Mouse (Mus musculus): ENCODE data around the gene Sash1. TPM values are rescaled to one million over a fixed set of nuclear protein-coding genes. Genes with fewer than 3 reads are reported as not detected.

Sash1 gene
- total RNA-seq, 2 experiments from 2014 or later = 76.8 to 79.4 TPM

DNA sequence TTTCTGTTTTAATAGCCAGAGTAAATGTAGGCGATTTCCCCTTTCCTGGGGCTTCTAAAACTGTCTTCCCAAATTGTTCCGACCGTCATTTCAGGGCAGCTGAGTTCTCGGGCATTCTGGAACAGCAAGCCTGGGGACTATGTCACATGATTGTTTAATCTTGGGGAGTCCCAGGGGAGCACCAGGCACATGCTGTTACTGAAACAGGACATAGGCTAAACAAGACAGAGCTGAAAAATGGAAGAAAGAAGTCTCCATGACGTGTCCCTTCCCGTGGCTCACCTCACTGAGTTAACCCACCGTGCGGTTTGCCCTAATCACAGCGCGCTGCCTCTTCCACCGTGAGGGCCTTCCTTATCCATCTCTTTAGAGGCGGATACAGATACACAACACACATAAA lies 123.1 kb downstream of the Sash1 start:
- DNase-seq (ENCODE audit: extremely low spot score in 1 of 2, low spot score in 1 of 2) = no peak

DNA sequence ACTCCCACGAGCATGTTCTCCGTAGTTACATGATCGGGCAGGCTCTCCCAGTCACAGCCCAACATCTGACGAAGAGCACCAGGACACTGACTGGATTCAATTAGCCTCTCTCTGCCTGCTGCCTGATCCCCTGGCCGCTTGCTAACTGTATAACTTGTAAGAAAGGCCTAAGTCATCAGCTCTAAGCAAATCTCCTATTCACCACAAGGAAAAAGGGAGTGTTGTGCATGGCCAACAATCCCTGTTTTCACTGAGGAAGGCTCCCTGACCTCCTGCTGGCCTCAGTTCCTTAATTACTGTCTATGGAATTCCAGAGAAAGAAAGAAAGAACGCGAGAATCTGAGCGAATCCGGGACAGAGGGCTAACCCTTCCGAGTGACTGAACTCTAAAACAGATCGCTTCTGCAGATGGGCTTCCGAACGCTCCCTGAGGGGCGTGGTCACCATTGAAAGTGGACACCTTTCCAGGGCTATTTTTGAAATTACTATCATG lies 123.6 kb downstream of the Sash1 start:
- DNase-seq (ENCODE audit: extremely low spot score in 1 of 2, low spot score in 1 of 2) = no peak

DNA sequence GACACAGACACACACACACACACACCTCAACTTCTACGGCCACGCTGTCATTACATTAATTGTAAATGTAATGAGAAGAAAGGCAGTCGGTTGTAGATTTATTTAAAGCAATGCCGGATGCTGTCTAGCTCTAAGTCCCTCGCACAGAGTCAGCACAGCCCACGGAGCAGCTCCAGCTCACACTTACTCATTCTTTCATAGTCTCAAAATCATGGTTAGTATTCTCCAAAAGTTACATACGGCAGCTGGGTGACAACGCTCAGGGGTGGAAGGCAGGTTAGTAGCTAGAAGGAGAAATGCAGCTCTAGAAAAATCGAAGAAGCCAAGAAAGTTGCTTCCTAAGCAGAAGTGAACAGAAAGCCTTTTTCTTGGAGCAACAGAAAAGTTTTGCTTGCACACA lies 124.2 kb downstream of the Sash1 start:
- no peak for DNase-seq (ENCODE audit: extremely low spot score in 1 of 2, low spot score in 1 of 2)

DNA sequence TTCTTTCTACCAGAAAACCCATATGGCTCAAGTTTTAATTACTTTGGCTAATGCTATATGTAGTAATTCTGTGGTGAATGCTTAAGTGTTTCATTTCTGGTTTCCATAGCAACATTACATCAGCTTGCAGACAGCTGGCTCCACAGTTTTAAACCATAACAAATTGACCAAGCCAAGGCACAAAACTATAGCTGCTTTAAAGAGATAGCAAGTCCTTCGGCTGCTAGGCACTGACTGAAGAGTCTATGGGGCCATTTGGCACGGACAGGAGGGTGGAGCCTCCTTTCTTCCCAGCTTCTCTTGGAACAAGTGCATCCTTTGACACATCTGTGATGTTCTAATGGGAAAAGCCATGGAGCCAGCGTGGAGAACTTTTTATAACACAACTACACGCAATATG lies 125.3 kb downstream of the Sash1 start:
- DNase-seq (ENCODE audit: extremely low spot score in 1 of 2, low spot score in 1 of 2) = no peak

DNA sequence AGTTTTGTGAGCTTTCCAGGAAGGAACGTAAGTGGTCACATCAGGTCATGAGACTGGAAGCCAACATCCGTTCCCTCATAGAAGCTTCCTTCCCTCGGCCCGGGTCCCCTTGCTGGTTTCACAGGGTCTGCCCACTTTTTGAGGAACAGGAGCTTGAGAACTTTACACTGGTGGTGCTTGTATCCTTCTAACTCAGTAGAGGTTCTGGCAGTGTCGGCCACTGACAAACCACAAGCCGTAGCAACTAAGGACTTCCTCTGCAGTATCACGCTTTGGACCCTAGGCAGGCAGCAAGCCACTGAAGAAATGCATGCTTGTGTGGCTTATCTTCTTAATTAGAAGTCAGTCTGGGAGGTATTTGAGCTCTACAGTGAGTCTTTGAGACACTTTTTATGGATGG lies 126.6 kb downstream of the Sash1 start:
- no peak for DNase-seq (ENCODE audit: extremely low spot score in 1 of 2, low spot score in 1 of 2)

DNA sequence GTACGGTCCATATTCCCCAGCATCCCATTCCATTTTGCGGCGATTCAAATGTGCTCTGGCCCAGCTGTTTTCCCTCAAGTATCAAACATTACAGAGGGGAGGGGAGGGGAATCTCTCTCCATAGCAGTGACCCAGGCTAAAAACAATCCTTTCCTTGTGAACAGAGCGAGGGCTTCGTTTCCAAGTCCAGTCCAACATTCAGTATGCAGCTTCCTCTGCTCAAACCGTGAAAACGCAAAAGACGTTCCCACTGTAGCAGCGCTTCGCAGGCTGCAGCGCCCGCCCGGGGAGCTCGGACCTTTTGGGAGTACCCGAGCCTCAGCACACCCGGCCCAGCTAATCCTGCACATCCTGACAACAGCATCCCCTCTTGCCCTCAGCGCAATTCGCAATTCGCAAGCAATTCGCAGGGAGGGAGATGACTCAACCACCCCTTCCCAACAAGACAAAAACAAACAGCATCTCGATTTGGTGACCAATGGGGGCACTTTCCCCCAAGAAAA lies 128.4 kb downstream of the Sash1 start:
- no peak for DNase-seq (ENCODE audit: extremely low spot score in 1 of 2, low spot score in 1 of 2)

DNA sequence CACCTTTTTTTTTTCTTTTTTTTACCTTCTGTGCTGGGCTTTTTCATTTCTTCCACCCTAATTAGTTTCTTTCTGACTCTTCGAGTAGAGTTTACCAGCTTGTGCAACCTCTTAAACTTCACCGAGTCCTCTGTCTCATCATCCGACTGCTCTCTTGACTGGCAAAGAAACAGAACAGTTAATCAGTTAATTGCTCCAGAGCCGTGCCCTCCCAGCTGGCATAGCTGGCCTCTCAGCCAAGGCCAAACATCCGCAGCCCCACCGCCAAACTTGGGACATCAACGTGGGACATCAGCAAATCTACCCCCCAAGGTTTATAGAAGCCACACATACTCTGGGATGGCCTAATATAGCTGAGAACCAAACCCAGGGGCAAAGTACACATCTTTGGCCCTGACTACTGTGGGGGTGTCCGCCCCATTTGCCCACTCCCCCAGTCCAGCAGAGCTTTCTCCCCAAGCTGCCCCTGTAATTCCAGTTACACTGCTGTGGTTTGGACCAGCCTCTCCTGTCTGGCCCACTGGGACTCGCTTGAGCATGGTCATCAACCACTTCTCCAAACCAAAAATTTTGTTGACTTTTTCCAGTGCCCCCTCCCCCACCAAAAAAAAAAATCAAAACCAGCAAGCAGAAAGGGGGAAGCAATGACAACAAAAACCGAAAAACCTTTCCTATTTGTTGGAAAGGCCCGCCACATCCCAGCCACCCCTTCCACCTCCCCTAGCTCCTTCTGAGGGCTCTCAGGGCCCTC lies 129.1 kb downstream of the Sash1 start:
- DNase-seq (ENCODE audit: extremely low spot score in 1 of 2, low spot score in 1 of 2) = no peak

DNA sequence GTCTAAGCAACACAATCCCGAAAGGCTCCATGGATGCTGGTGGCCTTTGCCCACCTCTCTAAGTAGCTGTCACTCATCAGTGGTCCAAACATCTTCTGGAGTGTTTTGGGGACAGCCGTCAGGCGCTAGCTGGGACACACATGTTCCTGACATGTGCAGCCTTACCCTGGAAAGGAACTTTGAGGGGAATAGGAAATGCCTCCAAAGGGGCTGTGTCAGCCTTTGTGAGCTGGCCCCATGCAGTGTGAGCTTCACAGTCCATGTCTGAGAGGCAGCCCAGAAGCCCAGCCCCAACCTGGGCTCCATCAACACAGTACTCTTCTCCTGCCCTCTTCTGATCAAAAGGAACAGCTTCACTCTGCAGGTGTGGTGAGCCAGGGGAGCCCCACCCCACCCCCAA lies 132.5 kb downstream of the Sash1 start:
- DNase-seq (ENCODE audit: extremely low spot score in 1 of 2, low spot score in 1 of 2) = no peak

DNA sequence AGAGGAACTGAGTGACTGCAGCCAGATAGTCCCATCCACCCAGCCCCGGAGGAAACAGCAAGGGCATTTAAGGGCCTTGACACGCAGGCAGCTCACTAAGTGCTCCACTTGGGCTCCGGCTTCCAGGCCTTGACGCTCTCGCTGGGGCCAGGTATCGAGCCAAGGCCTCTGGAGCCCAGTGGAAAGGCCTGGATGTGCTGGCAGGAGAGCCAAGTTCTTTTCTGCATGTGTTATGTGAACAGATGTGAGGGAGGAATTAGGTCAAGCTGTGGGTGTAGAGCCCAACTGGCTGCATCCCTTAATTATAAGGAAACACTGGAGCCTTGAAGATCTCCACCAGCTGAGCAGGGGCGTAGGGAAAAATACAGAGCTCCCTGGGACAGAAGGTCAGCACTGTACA lies 133.4 kb downstream of the Sash1 start:
- DNase-seq (ENCODE audit: extremely low spot score in 1 of 2, low spot score in 1 of 2) = peak in 1 of 2 experiments; percentile 17

DNA sequence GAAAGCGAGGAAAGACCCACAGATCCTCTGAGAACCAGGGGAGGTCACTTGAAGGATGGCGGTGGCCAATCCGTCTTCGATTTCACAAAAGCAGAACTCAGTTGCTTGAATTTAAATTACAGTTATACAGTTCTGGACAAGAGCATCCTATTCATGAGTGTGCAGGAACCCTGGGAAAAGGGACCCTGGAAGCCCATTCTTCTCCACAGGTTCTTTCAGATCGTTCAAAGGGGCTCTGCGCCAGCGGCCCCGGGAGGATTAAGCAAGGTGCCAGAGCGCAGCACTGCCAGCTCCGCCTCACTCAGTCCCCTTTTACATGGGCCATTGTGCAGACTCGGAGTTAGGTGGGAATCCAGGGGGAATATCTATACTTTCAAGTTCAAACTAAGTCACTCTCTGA lies 136.3 kb downstream of the Sash1 start:
- DNase-seq (ENCODE audit: extremely low spot score in 1 of 2, low spot score in 1 of 2) = peak in 1 of 2 experiments; percentile 42

DNA sequence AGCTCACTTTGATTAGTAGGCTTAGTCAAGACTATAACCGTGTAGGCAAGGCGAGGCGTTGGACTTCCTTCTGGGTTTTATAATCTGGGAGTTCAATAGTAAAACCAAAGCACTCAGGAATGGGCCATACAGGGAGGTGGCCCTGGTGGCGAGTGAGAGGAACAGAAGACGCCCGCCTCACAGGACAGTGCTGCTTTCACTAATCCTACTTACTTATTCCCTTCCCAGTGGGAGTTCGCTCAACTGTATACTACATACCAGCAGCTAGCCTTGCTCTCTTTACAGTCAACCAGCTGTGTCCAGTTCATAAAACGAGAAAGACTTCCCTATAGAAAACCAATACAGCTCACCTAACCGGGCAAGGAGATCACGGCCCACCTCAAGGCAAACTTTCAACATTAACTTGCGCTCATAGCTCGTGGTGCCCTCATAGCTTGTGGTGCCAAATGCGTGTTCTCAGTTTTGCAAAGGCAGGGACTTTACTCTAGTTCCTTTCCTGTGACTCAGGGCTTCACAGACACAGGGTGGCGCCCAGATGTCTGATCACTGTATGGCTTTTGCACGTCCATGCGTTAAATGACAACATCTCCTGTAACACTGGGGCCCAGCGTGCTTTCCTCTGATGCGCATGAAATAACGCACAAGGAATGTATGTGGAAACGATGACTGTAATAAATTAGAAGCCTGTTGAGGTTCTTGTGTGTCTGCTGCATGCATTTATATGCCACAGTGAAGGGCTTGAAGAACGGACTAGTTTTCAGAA lies 138.2 kb downstream of the Sash1 start:
- no peak for DNase-seq (ENCODE audit: extremely low spot score in 1 of 2, low spot score in 1 of 2)

DNA sequence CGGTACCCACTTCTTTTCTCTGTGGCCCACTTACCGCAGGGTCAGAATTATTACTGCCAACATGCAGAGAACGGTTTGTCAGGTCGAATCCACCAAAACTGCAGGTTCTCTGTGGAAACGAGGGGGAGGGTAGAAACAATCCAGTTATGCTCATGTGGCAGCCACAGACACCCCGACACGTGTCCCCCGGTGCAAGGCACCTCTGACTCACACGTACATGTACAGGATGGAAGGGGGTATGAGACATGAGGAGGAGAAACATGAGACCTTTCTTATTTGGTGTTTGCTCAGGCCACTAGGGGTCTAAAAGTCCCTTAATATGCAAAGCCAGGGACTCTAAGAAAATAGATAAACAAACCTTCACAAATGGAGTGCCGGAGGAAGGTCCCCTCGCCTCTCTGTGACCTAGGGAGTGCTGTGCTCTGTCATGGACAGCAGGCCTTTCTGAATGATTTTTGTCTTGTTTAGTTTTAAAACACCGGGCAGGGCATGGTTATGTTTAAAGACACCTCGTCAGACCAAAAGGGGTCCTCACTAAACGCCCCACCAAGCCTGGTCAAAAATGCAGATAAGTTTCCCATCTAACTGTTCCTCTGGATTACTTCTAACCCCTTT lies 139.7 kb downstream of the Sash1 start:
- no peak for DNase-seq (ENCODE audit: extremely low spot score in 1 of 2, low spot score in 1 of 2)

DNA sequence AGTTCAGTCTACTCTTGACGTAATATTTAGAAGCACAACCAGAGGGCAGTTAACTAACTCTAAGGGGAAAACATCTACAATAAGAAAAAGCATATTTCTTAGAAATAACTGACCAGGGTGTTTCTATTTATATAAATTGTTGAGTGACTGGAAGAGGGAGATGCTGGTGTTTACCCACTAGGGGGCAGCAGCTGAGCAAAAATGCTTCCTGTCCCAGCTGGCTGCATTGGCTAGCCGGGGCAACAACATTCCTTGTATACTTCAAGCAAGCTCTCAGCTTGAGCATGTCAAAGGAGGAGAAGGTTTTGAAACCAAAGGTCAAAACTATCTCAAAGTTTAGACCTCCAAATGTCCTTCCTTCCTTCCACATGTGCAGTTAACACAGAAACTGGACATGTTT lies 143.0 kb downstream of the Sash1 start:
- peak; percentile 39 to 70 for DNase-seq (ENCODE audit: extremely low spot score in 1 of 2, low spot score in 1 of 2)

DNA sequence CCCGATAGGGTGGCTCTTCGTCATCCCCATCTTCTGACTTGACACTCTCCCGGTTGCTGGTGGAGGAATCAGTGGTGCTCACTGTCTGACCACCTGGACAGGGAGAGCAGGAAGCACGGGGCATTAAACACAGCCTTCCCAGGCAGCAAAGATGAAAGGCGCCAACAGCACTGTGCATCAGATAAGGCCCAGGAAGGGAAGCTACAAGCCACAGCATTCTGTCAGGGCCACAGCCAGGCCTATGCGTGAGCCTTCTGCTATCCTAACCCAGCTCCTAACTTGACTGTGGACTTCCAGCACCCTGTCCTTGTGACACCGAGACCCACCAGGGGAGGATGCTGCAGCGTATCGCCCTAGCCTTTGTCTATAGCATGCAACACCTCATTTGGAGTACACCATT lies 144.4 kb downstream of the Sash1 start:
- DNase-seq (ENCODE audit: extremely low spot score in 1 of 2, low spot score in 1 of 2) = no peak

DNA sequence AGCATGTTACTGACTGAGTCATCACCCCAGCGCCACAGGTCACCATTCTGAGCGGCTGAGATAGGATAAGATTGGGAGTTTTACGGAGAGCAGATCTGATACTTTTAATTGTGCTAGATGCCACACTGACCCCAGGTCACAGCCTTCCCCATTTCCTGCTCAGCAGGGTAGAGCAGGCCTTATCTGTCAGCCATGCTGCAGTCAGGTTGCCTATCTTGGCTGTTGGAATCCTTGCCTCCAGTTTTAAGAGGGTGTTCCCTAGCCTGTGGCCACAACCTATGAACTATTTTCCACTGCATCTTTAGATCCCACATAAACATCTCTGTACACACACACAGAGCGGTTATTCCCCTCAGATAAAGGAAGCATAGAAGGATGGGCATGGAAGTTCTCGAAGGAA lies 145.1 kb downstream of the Sash1 start:
- no peak for DNase-seq (ENCODE audit: extremely low spot score in 1 of 2, low spot score in 1 of 2)

DNA sequence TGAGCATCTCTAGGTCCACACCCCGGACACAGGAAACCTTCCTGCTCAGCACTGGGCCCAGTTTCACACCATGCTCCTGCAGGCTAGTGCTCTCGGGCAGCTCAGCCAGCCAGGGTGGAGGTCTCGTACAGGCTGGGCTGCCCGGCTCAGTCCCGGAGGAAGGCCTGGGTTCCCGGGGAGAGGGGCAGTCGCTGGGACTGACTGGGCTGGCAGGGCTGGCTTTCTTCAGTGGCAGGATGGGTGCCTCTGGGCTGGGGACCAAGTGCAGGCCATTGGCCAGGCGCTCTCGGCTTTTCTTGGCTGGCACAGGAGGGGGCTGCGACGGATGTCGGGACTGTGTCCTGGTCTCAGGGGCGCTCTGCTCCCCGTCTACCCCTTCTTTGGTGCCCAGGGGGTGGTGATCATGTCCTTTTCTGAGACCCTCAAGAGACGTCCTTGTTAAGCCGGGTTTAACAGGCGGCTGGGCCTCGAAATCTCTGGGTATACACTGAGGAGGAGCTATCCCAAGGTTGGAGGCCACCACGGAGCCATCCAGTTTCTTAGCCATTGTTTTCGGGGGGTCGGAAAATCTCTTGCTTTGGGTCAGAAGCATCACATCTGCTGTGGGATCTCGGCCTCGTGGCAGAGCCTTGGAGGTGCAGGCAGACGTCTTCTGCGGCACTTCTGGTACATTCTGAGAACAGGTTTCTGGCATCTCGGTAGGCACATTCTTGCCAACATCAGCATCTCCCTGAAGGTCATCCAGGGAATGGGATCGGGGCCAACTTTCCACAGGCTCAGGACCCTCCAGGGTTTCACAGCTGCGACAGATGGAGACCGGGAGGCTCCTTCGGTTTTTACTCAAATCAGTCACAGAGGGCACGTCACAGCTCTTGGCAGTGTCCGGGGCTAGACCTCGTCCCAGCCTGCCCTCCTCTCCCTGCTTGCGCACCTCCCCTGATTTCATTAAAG lies 156.2 kb downstream of the Sash1 start:
- DNase-seq (ENCODE audit: extremely low spot score in 1 of 2, low spot score in 1 of 2) = no peak

DNA sequence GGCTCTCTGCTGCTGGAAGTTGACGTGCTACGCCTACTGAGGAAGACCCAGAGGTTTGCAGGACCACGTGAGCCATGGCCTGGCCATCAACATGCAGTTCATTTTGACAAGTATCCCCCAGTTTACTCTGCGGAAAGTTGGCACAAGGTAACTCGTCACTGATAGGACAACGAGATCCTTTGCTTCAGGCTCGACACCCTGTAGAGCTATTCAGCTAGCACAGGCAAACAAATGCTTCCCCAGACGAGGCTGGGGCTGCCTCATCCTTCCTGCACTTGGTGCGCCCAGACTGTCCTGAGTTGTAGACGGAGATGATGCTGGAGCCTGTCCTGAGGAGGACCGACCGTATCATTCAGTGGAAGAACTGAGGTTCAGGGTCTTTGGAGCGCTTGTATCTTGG lies 166.5 kb downstream of the Sash1 start:
- no peak for DNase-seq (ENCODE audit: extremely low spot score in 1 of 2, low spot score in 1 of 2)

DNA sequence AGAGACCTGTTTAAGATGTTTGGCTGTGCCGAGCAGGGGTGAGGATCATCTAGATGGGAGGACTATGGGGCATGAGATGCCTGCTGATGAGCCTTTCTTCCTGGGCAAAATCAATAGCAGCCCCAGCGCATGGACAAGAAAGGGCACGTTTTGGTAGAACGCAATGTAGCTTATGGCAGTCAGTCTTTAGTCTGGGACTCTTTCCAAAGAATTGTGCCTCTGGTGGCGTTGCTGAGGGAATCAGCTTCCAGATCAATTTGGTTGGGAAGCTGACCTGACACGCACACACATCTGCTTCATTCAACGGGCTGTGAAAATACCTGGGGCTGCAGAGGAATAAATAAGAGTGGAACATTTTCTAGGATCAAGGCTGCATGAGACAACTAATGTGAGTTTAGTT lies 167.0 kb downstream of the Sash1 start:
- no peak for DNase-seq (ENCODE audit: extremely low spot score in 1 of 2, low spot score in 1 of 2)

DNA sequence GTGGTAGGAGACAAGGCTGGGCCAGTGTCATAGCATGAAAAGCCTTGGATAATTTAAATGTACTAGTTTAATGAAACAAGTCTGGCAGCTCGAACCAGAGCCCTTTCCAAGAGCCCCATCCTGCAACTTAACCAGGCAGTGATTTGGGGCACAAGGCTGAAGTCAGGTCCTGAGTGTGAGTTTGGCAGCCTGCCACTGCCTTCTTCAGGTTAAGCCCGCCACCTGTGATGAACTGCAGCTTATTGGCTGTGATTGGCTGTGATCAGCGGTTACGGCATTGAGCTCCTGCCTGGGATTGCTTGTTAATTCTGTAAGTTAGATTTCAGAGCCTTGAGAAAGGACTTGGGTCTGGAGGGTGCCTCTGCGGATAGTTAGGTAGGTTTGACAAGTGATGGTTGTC lies 168.7 kb downstream of the Sash1 start:
- DNase-seq (ENCODE audit: extremely low spot score in 1 of 2, low spot score in 1 of 2) = no peak

DNA sequence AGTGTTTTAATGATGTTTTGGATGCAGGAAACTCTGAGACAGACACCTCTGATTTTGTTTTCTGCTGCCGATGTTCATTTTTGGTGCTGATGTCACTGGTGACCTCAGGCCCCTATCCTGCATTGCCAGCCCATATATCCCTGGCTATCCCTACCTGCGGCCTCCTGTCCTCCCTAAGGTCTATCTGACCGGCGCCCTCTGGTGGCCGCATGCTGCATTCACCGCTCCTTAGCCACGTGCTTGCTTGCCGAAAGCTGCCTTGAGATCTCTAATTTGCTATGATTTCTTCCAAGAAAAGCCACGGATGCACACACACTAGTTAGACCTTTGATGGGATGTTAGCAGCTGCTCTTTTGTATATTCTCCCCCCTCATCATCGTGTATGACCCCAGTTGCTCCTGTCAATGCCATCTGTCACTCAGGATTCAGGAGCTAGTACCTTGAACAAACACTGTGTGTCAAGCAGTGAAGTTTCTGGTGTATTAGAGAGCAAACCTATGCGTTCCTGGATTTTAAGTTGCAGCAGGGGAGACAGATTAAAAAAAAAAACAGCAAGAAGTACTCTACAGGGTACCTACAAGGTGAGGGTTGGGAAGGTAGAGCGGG lies 170.1 kb downstream of the Sash1 start:
- DNase-seq (ENCODE audit: extremely low spot score in 1 of 2, low spot score in 1 of 2) = peak; percentile 70 to 85

All from layer of hippocampus, postnatal 25 days (tissue).